Mouse (Mus musculus): ENCODE results near the gene Kank1.
"Not testable (repeated sequence)": the region's sequence is repeated elsewhere in the genome, so short reads cannot be mapped to it uniquely, and the experiment has no call there.

The Kank1 gene

GRCm38 (mm10) chr19:25438246-25438645 lies 201.5 kb downstream of the Kank1 start:
- no peak for DNase-seq (ENCODE audit: low read depth, low spot score)

GRCm38 (mm10) chr19:25439807-25440206 lies 203.0 kb downstream of the Kank1 start:
- peak; percentile 16 for DNase-seq (ENCODE audit: low read depth, low spot score)

DNA sequence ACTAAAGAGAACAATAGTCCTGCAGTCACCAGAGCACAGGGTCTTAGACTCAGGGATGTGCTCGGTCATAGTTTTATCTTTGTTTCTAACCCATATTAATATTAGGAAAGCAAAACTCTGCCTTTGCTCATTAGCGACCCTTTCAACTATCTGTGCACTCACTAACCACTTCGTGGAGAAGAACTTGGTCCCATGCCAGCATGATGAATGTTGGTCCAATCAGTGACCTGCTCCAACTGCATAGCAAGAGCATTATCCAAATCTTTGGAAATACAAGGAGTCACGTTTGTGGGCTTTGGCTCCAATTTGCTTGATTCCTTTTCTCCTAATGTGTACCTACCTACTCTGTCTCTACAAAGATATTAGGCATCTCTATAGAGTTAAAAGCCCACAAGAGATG lies 204.0 kb downstream of the Kank1 start:
- no peak for DNase-seq (ENCODE audit: low read depth, low spot score)

- DNase-seq (ENCODE audit: low read depth, low spot score): peak; percentile 83
Measured at GRCm38 (mm10) chr19:25445054-25445453, 208.3 kb downstream of the Kank1 start.

DNA sequence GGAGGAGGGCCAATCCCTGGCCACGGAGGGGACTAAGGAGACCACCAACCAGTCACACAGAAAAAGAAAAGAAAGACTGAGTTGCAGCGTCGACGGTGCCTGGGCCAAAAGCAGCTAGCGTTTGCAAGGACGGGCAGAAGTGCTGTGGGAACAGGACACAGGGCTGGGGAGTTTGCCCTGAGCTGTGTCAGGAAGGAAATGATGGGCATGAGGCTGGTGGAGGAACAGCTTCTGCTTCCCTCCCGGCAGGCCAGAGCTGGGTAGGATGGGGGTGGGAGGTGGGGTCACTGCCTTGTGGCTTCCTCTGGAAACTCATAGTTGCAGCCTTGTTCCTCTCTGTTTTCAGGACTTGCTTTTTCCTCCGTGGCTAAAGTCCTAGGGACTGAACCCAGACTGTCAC lies 209.1 kb downstream of the Kank1 start:
- no peak for DNase-seq (ENCODE audit: low read depth, low spot score)

DNA sequence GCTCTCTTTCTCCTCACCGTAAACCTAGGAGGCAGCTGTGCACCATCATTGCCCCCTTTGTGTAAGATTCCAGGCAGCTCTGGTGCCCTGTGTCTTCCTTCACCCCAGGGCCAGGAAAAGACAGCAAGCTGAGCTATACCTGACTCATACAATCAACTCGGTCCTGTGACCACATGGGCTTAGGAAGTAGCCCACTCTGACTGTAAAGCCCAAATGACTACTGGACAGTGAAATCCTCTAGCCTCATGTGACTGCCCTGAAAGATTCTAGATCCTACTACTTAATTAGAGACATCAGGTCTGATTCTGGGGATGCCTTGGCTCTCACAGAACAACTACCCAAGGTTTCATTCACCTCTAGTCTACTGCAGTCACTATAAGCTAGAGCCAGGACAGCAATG lies 209.9 kb downstream of the Kank1 start:
- no peak for DNase-seq (ENCODE audit: low read depth, low spot score)

- DNase-seq (ENCODE audit: low read depth, low spot score): no peak
Measured at GRCm38 (mm10) chr19:25447373-25447772, 210.6 kb downstream of the Kank1 start.

DNA sequence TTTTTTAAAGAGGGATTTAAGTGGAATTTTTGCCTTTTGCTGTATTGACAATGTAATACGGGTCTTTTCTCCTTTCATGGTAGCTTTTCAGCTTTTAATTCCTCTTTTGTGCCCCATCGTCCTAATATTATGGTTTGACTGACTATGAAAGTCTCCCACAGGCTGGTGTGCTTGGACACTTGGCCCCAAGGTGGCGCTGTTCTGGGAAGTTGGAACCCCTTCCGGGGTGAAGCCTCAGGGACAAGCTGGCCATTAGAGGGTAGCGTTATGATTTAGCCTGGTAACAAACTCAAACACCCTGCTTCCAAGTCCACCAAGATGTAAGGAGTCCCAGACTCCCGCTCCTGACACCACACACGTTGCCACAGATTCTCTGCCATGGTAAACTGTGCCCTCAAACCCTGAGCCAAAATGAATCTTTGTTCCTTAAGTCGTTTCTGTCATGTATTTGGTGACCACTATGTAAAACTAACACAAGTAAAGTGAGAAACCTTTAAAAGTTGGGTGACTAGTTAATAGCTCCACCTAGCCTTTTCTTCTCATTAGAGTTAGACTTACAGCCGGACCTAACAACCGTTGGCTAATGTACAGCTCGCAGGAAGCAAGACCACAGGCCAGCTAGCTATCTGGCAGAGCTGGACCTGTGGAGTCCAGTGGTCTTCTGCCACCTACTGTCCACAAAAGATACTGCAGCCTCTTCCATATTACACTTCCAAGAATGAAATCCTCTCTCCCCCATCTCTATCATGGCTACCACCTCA lies 214.3 kb downstream of the Kank1 start:
- peak; percentile 77 for DNase-seq (ENCODE audit: low read depth, low spot score)

DNA sequence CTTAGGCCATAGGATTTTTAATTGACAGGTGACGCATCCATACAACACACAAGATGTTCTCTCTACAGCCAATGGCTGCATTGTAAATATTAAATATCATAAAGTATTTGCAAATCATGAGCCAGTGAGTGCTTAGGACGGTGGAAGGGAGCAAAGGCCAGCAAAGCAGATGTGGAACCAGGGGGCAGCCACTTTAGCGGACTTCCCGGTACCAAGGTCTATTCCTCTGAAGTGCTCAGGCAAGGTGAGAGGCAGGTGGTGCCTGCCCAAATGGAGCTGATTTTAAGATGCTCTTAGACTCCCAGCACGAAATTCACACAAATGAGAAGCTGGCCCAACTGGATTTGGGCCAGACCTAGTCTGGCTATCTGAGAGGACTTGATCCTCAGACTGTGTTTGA lies 216.4 kb downstream of the Kank1 start:
- DNase-seq (ENCODE audit: low read depth, low spot score): no peak

DNA sequence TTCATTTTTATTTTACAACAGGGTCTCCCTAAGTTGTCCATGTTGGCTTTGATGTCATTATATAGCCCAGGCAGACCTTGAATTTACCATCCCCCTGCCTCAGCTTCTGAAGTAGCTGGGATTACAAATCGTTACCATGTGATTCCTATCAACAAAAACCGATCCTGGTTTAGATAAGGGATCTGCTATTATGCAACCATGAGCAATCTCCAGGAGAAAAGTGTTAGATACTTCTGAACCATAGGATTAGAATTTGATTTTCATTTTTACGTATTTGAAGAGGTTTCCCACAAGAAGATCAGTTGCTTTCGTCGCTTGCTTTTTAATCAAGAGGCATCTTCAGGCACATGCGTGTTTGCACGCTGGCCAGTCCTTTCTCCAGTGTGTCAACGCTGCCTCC lies 224.0 kb downstream of the Kank1 start:
- no peak for DNase-seq (ENCODE audit: low read depth, low spot score)

GRCm38 (mm10) chr19:25461553-25462320 lies 225.0 kb downstream of the Kank1 start:
- DNase-seq (ENCODE audit: low read depth, low spot score): no peak

- not testable (repeated sequence) for DNase-seq (ENCODE audit: low read depth, low spot score)
Measured at GRCm38 (mm10) chr19:25475806-25476205, 239.0 kb downstream of the Kank1 start.

GRCm38 (mm10) chr19:25479152-25479669 lies 242.4 kb downstream of the Kank1 start:
- DNase-seq (ENCODE audit: low read depth, low spot score): no peak

DNA sequence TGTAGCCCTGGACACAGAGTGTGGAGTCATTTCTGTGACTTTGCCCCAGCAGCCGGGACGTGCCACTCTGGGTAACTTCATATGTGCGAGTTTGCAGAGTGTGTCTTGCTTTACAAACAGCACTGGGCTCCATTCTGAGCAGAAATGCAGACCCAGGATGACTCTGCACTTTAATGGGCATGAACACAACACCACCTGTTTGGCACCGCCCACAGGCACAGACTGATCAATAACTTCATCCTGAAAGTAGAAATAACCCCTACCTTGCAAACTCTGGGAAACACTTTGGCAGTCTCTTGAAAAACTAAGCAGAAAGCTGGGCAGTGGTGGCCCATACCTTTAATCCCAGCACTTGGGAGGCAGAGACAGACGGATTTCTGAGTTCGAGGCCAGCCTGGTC lies 244.0 kb downstream of the Kank1 start:
- DNase-seq (ENCODE audit: low read depth, low spot score): no peak

All from mesoderm, embryonic 11.5 days (tissue).